Mouse (Mus musculus) forebrain, embryonic 14.5 days (tissue): ENCODE measurements around the gene Ccdc63. TPM values are rescaled to one million over a fixed set of nuclear protein-coding genes. Genes with fewer than 3 reads are reported as not detected.
A peak's percentile ranks its signal among the peaks of the same experiment; 100 is the strongest.

Experiments used
- ATAC-seq: fragments of 200-750 bp; cut with Nextera tagmentation; 2 replicates; pipeline ENCODE4 v1.8.0; 2017; ENCODE audit warnings: mild to moderate bottlenecking, moderate library complexity
- DNase-seq: peaks from one replicate; pipeline ENCODE4 v3.0.0-alpha.2; 2015; ENCODE audit warnings: low spot score
- H3K27ac ChIP-seq: fragments of 300-500 bp; sonication (generic); 2 replicates; pipeline ENCODE4 v1.5.1; 2014; ENCODE audit warnings: low read depth, mild to moderate bottlenecking, control low read depth, low read length, moderate library complexity
- H3K27me3 ChIP-seq: fragments of 300-500 bp; sonication (generic); replicated peaks from 2 replicates; pipeline ENCODE4 v1.6.1; 2014; ENCODE audit warnings: low read length, control low read depth, mixed read lengths; ENCODE audit not compliant: control insufficient read depth, insufficient read depth
- H3K36me3 ChIP-seq: fragments of 300-500 bp; sonication (generic); 2 replicates; pipeline ENCODE4 v1.6.1; 2014; ENCODE audit warnings: low read length, control low read depth; ENCODE audit not compliant: control insufficient read depth, insufficient read depth
- H3K4me1 ChIP-seq: fragments of 300-500 bp; sonication (generic); 2 replicates; pipeline ENCODE4 v1.6.1; 2014; ENCODE audit warnings: antibody characterized with exemption, low read length, control low read depth; ENCODE audit not compliant: control insufficient read depth, insufficient read depth
- H3K4me2 ChIP-seq: fragments of 300-500 bp; sonication (generic); 2 replicates; pipeline ENCODE4 v1.6.1; 2014; ENCODE audit warnings: mild to moderate bottlenecking, control low read depth, low read length
- H3K4me3 ChIP-seq: fragments of 300-500 bp; sonication (generic); 2 replicates; pipeline ENCODE4 v1.5.1; 2014; ENCODE audit warnings: low read depth, low read length, control low read depth
- H3K9ac ChIP-seq: fragments of 300-500 bp; sonication (generic); 2 replicates; pipeline ENCODE4 v1.6.1; 2014; ENCODE audit warnings: mild to moderate bottlenecking, low read length, control low read depth, moderate library complexity
- H3K9me3 ChIP-seq: fragments of 300-500 bp; sonication (generic); replicated peaks from 2 replicates; pipeline ENCODE4 v1.6.1; 2016; ENCODE audit warnings: low read length, control low read depth, mixed read lengths; ENCODE audit not compliant: control insufficient read depth
- WGBS: fragments of 180-500 bp; shearing (Covaris S2); extraction: QIAGEN DNeasy Blood & Tissue Kit; methylation state at CpG from one replicate; pipeline ENCODE4 v1.1.7; 2014; 5-methylcytosine and 5-hydroxymethylcytosine counted together
- polyA plus RNA-seq: library from polyadenylated mRNA; unstranded; fragments of >200 nt; fragmentation: Nextera tagmentation; extraction: Ambion mirVana; gene quantifications from 2 replicates; pipeline ENCODE4 v1.2.1, GENCODE M21; 2014

The Ccdc63 gene
- polyA plus RNA-seq, 1 experiment from 2014 or later = not detected

DNA sequence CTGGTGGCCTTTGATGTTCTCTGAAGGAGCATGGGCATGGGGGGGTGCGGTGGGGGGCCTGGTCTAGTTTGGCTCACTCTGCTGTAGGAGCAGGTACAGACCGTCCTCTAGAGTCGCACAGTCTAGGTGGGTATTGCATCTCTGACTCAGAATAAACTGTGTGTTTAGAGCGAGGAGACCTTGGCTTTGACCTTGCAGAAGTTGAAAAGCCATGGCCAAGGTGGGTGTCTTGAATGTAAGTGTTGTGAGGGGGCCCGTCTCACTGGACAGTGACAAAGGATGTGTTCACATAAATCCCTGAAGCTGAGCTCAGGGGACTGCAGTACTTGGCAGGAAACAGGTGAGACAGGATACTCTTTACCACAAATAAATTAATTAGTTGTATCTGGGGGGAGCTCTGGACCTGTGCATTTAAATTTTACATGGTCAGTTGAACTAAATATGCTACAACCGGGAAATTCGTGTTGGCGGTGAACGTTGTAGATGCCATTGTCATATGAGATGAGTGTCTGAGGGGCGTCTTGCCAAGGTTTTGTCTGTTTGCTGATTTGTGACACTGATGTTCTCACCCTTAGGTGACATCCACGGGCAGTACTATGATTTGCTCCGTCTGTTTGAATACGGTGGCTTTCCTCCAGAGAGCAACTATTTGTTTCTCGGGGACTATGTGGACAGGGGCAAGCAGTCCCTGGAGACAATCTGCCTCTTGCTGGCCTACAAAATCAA, 27.9 kb upstream of the Ccdc63 start:
- WGBS = 90% methylated on average over 14 of the region's 14 CpGs
- Histone ChIP-seq H3K4me1 (peaks cover 27% of the 10 kb centered on the region), H3K4me3 (no peak overlapping the region), H3K4me2 (no peak overlapping the region), H3K36me3 (peaks cover 90% of the 10 kb centered on the region), H3K9ac (no peak overlapping the region), H3K9me3 (no peaks in the 10 kb centered on the region), H3K27ac (no peak overlapping the region), H3K27me3 (no peaks in the 10 kb centered on the region)
- ATAC-seq = no peak
- no peak for DNase-seq

DNA sequence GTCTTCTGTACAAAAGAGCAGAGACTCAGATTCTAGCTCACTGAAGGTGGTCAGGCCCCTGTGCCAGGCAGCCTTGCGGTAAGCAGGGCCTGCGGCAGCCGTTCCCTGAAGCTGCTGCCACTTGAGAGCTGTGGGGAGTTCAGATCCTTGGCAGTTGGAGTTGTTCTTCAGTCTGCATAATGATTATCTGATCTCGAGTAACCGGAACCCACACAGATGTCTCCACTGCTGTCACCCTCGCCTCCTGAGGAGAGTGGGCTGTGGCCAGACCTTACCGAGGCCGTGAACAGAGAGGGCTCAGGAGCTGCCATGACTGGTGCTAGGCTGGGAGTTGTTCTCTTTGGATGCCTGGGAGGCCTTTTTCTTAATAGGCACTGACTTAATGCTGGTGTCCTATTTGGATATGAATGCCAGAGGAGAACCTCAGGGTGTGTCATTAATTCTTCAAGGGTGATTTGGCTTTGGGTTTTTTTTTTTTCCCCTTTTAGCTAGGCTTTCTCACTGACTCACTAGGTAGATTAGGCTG, 26.1 kb upstream of the Ccdc63 start:
- peak; percentile 64 for DNase-seq
- peak; percentile 49; the same call in 1 of the 2 replicates for ATAC-seq
- Histone ChIP-seq H3K4me3 (no peak overlapping the region), H3K36me3 (peaks cover 81% of the 10 kb centered on the region), H3K9me3 (no peaks in the 10 kb centered on the region), H3K9ac (peak overlapping the region; percentile 35; the same call in 1 of the 2 replicates), H3K27ac (peak overlapping the region; percentile 64), H3K4me1 (peaks cover 36% of the 10 kb centered on the region), H3K4me2 (peak overlapping the region; percentile 20; the same call in 1 of the 2 replicates), H3K27me3 (no peaks in the 10 kb centered on the region)
- WGBS = 19% methylated on average over 8 of the region's 8 CpGs

DNA sequence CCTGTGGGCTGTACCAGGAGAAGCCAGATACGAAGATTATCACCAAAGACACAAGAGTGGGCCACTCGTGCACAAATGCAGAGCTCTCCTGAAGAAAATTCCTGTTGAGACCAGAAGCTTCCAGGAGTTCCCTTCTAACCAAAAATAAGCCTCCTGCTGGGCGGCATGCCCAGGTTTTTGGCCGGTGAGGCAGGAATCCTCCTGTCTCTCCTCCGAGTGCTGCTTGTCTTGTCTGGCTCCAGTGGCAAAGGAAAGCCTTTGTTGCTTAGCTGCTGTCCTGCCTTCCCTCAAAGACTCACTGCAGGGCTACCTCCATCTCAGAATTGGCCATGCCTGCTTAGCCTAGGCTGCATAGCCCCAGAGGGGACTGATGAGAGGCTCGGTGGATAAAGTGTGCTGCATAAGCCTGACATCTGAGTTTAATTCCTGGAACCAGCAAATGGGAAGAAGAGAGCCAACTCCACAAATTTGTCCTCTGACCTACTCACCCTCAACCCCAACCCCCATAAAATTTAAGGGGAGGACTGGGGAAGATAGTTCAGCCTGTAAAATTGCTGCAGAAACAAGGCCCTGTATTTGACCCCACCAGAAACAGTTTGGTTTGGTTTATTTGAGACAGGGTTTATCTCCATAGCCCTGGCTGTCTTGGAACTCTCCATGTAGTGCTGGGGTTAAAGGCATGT, 24.8 kb upstream of the Ccdc63 start:
- H3K36me3 ChIP-seq = peaks cover 80% of the 10 kb centered on the region
- DNase-seq (no peak), ATAC-seq (no peak)
- H3K4me3 ChIP-seq = no peak overlapping the region
- H3K27ac ChIP-seq = peak overlapping the region; percentile 64; the same call in 1 of the 2 replicates
- peak overlapping the region; percentile 23; the same call in 1 of the 2 replicates for H3K4me2 ChIP-seq
- H3K9ac ChIP-seq = peak overlapping the region; percentile 4; the same call in 1 of the 2 replicates
- H3K4me1 ChIP-seq = peaks cover 49% of the 10 kb centered on the region
- 42% methylated on average over 6 of the region's 6 CpGs for WGBS
- H3K9me3 ChIP-seq = no peaks in the 10 kb centered on the region
- no peaks in the 10 kb centered on the region for H3K27me3 ChIP-seq

DNA sequence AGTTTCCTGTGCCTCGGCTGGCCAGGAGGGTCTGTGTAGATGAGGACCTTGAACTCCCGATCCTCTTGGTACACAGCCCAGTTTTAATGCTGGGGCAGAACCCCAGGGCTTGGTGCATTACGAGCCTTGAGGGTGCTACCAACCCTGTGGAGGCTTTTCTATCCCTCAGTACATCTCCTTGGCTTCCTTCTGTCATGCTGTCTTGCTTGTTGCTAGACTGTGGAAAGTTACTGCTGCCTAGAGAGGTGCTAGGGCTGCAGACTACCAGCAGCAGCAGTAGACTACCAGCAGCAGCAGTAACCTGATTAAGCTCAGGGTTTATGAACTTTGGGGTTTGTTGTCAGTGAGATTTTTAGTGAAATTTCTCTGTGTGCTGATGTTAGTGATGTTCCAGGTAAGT, 23.4 kb upstream of the Ccdc63 start:
- DNase-seq (no peak), ATAC-seq (no peak)
- whole genome bisulfite sequencing = 73% methylated on average over 3 of the region's 3 CpGs
- no peak overlapping the region for H3K9ac ChIP-seq
- H3K4me2 ChIP-seq = no peak overlapping the region
- no peaks in the 10 kb centered on the region for H3K27me3 ChIP-seq
- H3K4me3 ChIP-seq = no peak overlapping the region
- no peaks in the 10 kb centered on the region for H3K9me3 ChIP-seq
- H3K36me3 ChIP-seq = peaks cover 66% of the 10 kb centered on the region
- peaks cover 56% of the 10 kb centered on the region for H3K4me1 ChIP-seq
- H3K27ac ChIP-seq = no peak overlapping the region

GRCm38 (mm10) chr5:122163194-122163593, 22.6 kb upstream of the Ccdc63 start:
- DNase-seq = no peak

DNA sequence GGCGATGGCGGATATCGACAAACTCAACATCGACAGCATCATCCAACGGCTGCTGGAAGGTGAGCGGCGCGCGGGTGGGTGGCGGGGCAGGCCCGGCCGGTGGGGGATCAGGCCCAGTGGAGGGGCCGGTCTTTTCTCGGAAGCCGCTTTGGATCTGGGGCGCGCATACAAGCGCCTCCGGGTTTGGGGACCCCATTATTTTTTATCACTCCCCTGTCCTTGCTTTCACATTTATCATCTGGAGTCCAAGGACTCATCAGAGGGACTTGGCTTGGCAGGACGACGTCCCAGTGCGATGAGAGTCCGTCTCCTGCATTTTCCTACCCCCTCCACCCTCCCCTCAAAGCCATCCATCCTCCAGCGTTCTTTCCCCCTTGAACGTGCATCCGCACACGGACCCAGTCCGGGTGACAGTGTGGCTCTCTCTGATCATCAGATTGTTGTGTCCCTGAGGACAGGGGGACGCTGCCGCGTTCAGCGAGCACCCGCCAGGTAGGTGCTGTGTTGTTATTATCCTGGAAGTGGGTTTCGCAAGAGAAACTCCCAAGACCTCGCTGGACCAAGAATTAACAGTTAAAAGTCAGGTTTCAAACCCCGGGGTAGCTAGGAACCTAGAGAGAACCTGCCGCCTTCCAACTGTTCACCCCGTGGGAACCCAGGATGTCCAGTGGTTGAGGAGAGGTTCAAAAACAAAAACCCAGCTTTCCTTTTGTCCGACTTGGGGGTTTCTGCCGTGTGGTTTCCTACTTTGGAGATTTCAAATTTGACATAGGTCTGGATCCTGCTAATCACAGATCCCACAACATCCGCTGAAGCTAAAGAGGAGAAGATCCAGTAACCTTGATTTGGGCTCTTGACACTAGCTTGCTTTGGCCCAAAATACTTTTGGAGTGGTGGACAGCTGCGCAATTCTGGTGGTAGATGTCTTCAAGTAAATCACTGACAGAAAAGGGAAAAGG, 18.2 kb upstream of the Ccdc63 start:
- Histone ChIP-seq H3K4me3 (peak overlapping the region; percentile 61), H3K36me3 (peaks cover 23% of the 10 kb centered on the region), H3K27me3 (no peaks in the 10 kb centered on the region; the same call in 1 of the 2 replicates), H3K9ac (peak overlapping the region; percentile 98), H3K4me2 (peak overlapping the region; percentile 77), H3K9me3 (no peaks in the 10 kb centered on the region), H3K27ac (peak overlapping the region; percentile 74), H3K4me1 (peaks cover 38% of the 10 kb centered on the region)
- no peak for DNase-seq
- WGBS = 2% methylated on average over 42 of the region's 42 CpGs
- ATAC-seq = no peak; the same call in 1 of the 2 replicates

More at GRCm38 (mm10) chr5:122163194-122163593, 22.6 kb upstream of the Ccdc63 start:
- H3K27ac ChIP-seq = no peak overlapping the region
- no peaks in the 10 kb centered on the region for H3K9me3 ChIP-seq
- H3K4me1 ChIP-seq = peaks cover 56% of the 10 kb centered on the region
- no peak for ATAC-seq
- H3K36me3 ChIP-seq = peaks cover 59% of the 10 kb centered on the region
- WGBS = 70% methylated on average over 6 of the region's 6 CpGs
- no peaks in the 10 kb centered on the region for H3K27me3 ChIP-seq
- no peak overlapping the region for H3K9ac ChIP-seq
- no peak overlapping the region for H3K4me2 ChIP-seq
- H3K4me3 ChIP-seq = no peak overlapping the region

- Histone ChIP-seq H3K9ac (peak within 1 kb of the TSS; percentile 98), H3K4me3 (peak within 1 kb of the TSS; percentile 61), H3K4me2 (peak within 1 kb of the TSS; percentile 77), H3K9me3 (no peaks in the 10 kb centered on the region), H3K4me1 (peaks cover 35% of the 10 kb centered on the region), H3K27ac (peak within 1 kb of the TSS; percentile 74), H3K36me3 (peaks cover 17% of the 10 kb centered on the region), H3K27me3 (no peaks in the 10 kb centered on the region; the same call in 1 of the 2 replicates)
- DNase-seq (peak; percentile 96), ATAC-seq (peak; percentile 93)
- WGBS = under 1% methylated on average over 49 of the region's 54 CpGs
Measured at GRCm38 (mm10) chr5:122157827-122158381, 17.3 kb upstream of the Ccdc63 start, which contains the start of gene Ppp1cc. Ppp1cc (plus strand) TSS chr5:122158278.

DNA sequence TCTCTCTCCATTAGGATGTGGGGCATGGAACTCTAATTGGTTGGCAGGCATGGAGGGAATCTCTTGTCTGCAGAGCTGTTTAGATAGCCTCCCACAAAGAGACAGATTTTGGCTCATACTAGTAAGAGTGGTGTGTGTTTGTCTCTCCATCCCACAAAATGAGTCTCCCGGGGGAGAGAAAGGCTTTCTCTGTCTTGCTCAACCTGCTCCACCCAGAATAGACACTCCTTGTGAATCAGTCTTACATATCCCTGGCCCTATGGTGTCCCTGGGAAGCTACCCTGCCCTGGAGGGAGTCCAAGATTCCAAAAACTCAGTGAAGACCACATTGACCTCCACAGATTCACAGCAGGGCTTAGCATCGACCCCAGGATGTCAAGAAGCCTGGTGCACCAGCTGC, 15.9 kb upstream of the Ccdc63 start:
- no peak for ATAC-seq
- H3K9ac ChIP-seq = no peak overlapping the region
- peaks cover 10% of the 10 kb centered on the region for H3K36me3 ChIP-seq
- no peak overlapping the region for H3K4me3 ChIP-seq
- no peak overlapping the region for H3K4me2 ChIP-seq
- 84% methylated on average over 2 of the region's 2 CpGs for WGBS
- DNase-seq = no peak
- H3K27me3 ChIP-seq = no peaks in the 10 kb centered on the region; the same call in 1 of the 2 replicates
- no peak overlapping the region for H3K27ac ChIP-seq
- H3K4me1 ChIP-seq = peaks cover 23% of the 10 kb centered on the region
- H3K9me3 ChIP-seq = no peaks in the 10 kb centered on the region
